Mouse (Mus musculus) heart, embryonic 13.5 days (tissue): ENCODE data around the gene Fermt2. TPM values are rescaled to one million over a fixed set of nuclear protein-coding genes. Genes with fewer than 3 reads are reported as not detected.

ENCODE experiments used
- ATAC-seq: fragments of 200-750 bp; cut with Nextera tagmentation; 2 replicates; pipeline ENCODE4 v1.8.0; 2017; ENCODE audit warnings: moderate TSS enrichment; ENCODE audit not compliant: insufficient number of reproducible peaks, low FRiP score, low TSS enrichment; ENCODE audit errors: extremely low read depth
- H3K27ac ChIP-seq: fragments of 300-500 bp; sonication (generic); replicated peaks from 2 replicates; pipeline ENCODE4 v1.5.1; 2015; ENCODE audit warnings: moderate library complexity, mild to moderate bottlenecking, inconsistent platforms
- H3K27me3 ChIP-seq: fragments of 300-500 bp; sonication (generic); replicated peaks from 2 replicates; pipeline ENCODE4 v1.6.1; 2015; ENCODE audit warnings: mild to moderate bottlenecking, inconsistent platforms
- H3K36me3 ChIP-seq: fragments of 300-500 bp; sonication (generic); 2 replicates; pipeline ENCODE4 v1.6.1; 2015; ENCODE audit warnings: mild to moderate bottlenecking, inconsistent platforms
- H3K4me1 ChIP-seq: fragments of 300-500 bp; sonication (generic); 2 replicates; pipeline ENCODE4 v1.6.1; 2015; ENCODE audit warnings: inconsistent platforms
- H3K4me2 ChIP-seq: fragments of 300-500 bp; sonication (generic); 2 replicates; pipeline ENCODE4 v1.6.1; 2015; ENCODE audit warnings: inconsistent platforms, mild to moderate bottlenecking, moderate library complexity
- H3K4me3 ChIP-seq: fragments of 300-500 bp; sonication (generic); 2 replicates; pipeline ENCODE4 v1.5.1; 2015; ENCODE audit warnings: moderate library complexity, mild to moderate bottlenecking, inconsistent platforms
- H3K9ac ChIP-seq: fragments of 300-500 bp; sonication (generic); 2 replicates; pipeline ENCODE4 v1.6.1; 2015; ENCODE audit warnings: inconsistent platforms, mild to moderate bottlenecking, moderate library complexity
- H3K9me3 ChIP-seq: fragments of 300-500 bp; sonication (generic); 2 replicates; pipeline ENCODE4 v1.6.1; 2016; ENCODE audit warnings: inconsistent platforms
- WGBS: fragments of 180-500 bp; shearing (Covaris S2); methylation state at CpG from one replicate; pipeline ENCODE4 v1.1.7; 2015; ENCODE audit warnings: mixed read lengths; 5-methylcytosine and 5-hydroxymethylcytosine counted together
- polyA plus RNA-seq: library from polyadenylated mRNA; unstranded; fragments of >200 nt; fragmentation: Nextera tagmentation; extraction: Ambion mirVana; gene quantifications from 2 replicates; pipeline ENCODE4 v1.2.1, GENCODE M21; 2015

The Fermt2 gene
- polyA plus RNA-seq, 1 experiment from 2014 or later: 170 TPM

GRCm38 (mm10) chr14:45451090-45451489, 78.8 kb downstream of the Fermt2 start:
- H3K9me3 ChIP-seq: no peaks in the 10 kb centered on the region
- ATAC-seq: no peak
- H3K4me1 ChIP-seq: peaks cover 54% of the 10 kb centered on the region
- H3K27me3 ChIP-seq: no peaks in the 10 kb centered on the region
- 9% methylated on average over 2 of the region's 2 CpGs for WGBS
- no peak overlapping the region for H3K9ac ChIP-seq
- H3K4me2 ChIP-seq: no peak overlapping the region
- no peak overlapping the region for H3K4me3 ChIP-seq
- H3K27ac ChIP-seq: peak overlapping the region; percentile 33
- peaks cover 4% of the 10 kb centered on the region; the same call in 1 of the 2 replicates for H3K36me3 ChIP-seq

DNA sequence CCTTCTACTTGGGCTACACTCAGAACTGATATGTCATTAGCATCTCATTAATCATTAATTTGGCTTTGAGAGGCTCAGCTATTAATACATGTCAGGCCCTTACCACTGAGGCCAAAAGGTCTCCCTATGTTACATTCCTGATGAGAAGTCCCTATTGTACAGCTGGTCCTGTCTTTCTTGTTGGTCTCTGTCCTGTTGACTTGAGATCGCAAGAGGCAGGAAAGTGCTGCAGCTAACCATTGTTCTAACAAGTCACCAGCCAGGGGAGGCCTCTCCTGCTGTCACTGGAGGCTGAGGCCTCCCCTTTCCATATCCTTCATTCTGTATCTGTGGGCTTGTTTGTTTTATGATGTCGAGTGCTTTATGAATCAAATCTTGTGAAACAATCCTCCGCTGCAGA, 83.1 kb downstream of the Fermt2 start:
- Histone ChIP-seq H3K4me2 (no peak overlapping the region), H3K4me3 (no peak overlapping the region), H3K9me3 (no peaks in the 10 kb centered on the region), H3K4me1 (peaks cover 33% of the 10 kb centered on the region), H3K9ac (0 out of 2 replicates have a peak overlapping the region, but pooled peaks have one; percentile 10), H3K27me3 (no peaks in the 10 kb centered on the region), H3K27ac (no peak overlapping the region), H3K36me3 (no peaks in the 10 kb centered on the region)
- ATAC-seq: no peak
- WGBS: 69% methylated on average over 3 of the region's 3 CpGs

- H3K4me3 ChIP-seq: no peak overlapping the region
- ATAC-seq: no peak; the same call in 1 of the 2 replicates
- H3K4me1 ChIP-seq: peaks cover 21% of the 10 kb centered on the region
- H3K36me3 ChIP-seq: no peaks in the 10 kb centered on the region
- H3K9ac ChIP-seq: peak overlapping the region; percentile 38
- no peaks in the 10 kb centered on the region for H3K9me3 ChIP-seq
- WGBS: 26% methylated on average over 12 of the region's 12 CpGs
- H3K27ac ChIP-seq: peak overlapping the region; percentile 32; the same call in 1 of the 2 replicates
- H3K4me2 ChIP-seq: peak overlapping the region; percentile 41
- no peaks in the 10 kb centered on the region for H3K27me3 ChIP-seq
These were observed 84.5 kb downstream of the Fermt2 start for GRCm38 (mm10) chr14:45445445-45445844.

- Histone ChIP-seq H3K27ac (0 out of 2 replicates have a peak overlapping the region, but pooled peaks have one; percentile 32), H3K27me3 (no peaks in the 10 kb centered on the region), H3K4me1 (peaks cover 21% of the 10 kb centered on the region), H3K4me2 (no peak overlapping the region), H3K9me3 (no peaks in the 10 kb centered on the region), H3K4me3 (no peak overlapping the region), H3K9ac (peak overlapping the region; percentile 38; the same call in 1 of the 2 replicates), H3K36me3 (no peaks in the 10 kb centered on the region)
- no peak for ATAC-seq
- WGBS: 66% methylated on average over 7 of the region's 7 CpGs
These were observed 85.0 kb downstream of the Fermt2 start for GRCm38 (mm10) chr14:45444870-45445269.

DNA sequence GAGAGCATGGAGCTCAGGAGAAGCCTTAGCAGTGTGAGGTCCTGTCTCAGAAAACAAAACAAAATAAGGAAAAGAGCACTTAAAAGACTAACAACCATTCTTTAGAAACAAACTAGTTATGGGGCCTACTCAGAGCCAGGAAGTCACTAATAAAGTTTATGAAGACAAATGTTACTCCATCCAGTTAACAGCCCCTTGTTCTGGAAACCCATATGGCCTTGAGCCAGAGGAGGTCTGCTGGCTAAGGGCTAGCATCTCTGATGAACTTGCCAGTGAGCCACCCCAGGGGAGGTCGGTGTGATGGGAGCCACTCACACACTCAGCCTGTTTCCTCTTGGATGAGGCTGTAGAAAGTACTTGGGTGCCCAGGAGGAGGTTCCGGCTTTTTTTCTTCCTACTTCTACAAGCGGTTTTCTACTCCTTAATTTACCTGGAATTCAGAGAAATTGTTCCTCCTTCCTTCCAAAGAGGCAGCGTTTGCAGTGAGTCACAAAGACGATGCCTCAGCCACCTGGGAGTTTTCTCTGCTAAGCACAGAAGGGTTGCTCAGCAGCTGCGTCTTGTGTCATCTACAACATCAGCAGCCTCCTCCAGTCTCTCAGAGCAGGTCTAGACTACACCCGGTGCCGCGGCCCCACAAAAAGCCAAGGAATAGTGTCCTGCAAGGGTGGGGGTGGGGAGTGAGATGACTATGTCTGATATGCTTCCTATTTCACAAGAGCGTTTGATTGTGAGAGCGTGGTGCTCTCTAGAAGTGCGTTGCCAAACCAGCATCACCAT, 86.9 kb downstream of the Fermt2 start:
- H3K9ac ChIP-seq: no peak overlapping the region
- H3K4me1 ChIP-seq: peaks cover 24% of the 10 kb centered on the region
- no peaks in the 10 kb centered on the region for H3K36me3 ChIP-seq
- no peak overlapping the region for H3K4me3 ChIP-seq
- no peaks in the 10 kb centered on the region for H3K9me3 ChIP-seq
- no peak overlapping the region for H3K4me2 ChIP-seq
- ATAC-seq: no peak
- no peaks in the 10 kb centered on the region for H3K27me3 ChIP-seq
- H3K27ac ChIP-seq: no peak overlapping the region
- WGBS: 55% methylated on average over 12 of the region's 12 CpGs

DNA sequence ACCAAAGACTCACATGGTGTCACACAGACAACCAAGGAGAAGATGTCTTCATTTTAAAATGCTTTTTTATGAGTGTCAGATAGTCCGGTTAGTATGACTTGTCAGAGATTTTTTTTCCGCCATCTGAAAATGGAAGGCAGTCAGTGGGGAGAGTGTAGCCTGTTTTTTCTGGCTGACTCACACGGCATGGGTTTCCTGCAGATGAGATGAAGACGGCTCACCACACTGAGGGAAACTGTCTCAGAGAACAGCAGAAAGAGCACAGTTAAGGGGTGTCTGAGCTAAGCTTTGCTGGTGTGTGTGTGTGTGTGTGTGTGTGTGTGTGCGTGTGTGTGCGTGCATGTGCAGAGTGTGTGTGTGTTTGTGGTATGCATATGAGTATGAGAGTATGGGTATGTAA, 88.6 kb downstream of the Fermt2 start:
- no peak for ATAC-seq
- 71% methylated on average over 6 of the region's 6 CpGs for WGBS

GRCm38 (mm10) chr14:45439387-45439786, 90.5 kb downstream of the Fermt2 start:
- Histone ChIP-seq H3K27ac (no peak overlapping the region), H3K27me3 (no peaks in the 10 kb centered on the region), H3K4me2 (no peak overlapping the region), H3K4me1 (peaks cover 18% of the 10 kb centered on the region), H3K9ac (no peak overlapping the region), H3K4me3 (no peak overlapping the region), H3K9me3 (no peaks in the 10 kb centered on the region), H3K36me3 (no peaks in the 10 kb centered on the region)
- 70% methylated on average over 9 of the region's 9 CpGs for WGBS
- ATAC-seq: no peak

More for the DNA sequence above, 88.6 kb downstream of the Fermt2 start:
- Histone ChIP-seq H3K27ac (no peak overlapping the region), H3K27me3 (no peaks in the 10 kb centered on the region), H3K9ac (no peak overlapping the region), H3K36me3 (no peaks in the 10 kb centered on the region), H3K4me2 (no peak overlapping the region), H3K4me1 (peaks cover 31% of the 10 kb centered on the region), H3K9me3 (no peaks in the 10 kb centered on the region), H3K4me3 (no peak overlapping the region)

GRCm38 (mm10) chr14:45438931-45439275, 91.0 kb downstream of the Fermt2 start:
- H3K4me2 ChIP-seq: no peak overlapping the region
- H3K27ac ChIP-seq: no peak overlapping the region
- ATAC-seq: no peak
- no peaks in the 10 kb centered on the region for H3K27me3 ChIP-seq
- no peaks in the 10 kb centered on the region for H3K9me3 ChIP-seq
- no peaks in the 10 kb centered on the region for H3K36me3 ChIP-seq
- H3K4me3 ChIP-seq: no peak overlapping the region
- H3K4me1 ChIP-seq: peaks cover 18% of the 10 kb centered on the region
- no peak overlapping the region for H3K9ac ChIP-seq
- WGBS: 94% methylated on average over 2 of the region's 2 CpGs

GRCm38 (mm10) chr14:45438250-45438930, 91.5 kb downstream of the Fermt2 start:
- WGBS: 68% methylated on average over 19 of the region's 19 CpGs
- H3K4me1 ChIP-seq: peaks cover 18% of the 10 kb centered on the region
- no peak for ATAC-seq
- no peak overlapping the region for H3K4me3 ChIP-seq
- no peak overlapping the region for H3K9ac ChIP-seq
- H3K4me2 ChIP-seq: no peak overlapping the region
- H3K27me3 ChIP-seq: no peaks in the 10 kb centered on the region
- no peaks in the 10 kb centered on the region for H3K9me3 ChIP-seq
- no peaks in the 10 kb centered on the region for H3K36me3 ChIP-seq
- H3K27ac ChIP-seq: no peak overlapping the region

DNA sequence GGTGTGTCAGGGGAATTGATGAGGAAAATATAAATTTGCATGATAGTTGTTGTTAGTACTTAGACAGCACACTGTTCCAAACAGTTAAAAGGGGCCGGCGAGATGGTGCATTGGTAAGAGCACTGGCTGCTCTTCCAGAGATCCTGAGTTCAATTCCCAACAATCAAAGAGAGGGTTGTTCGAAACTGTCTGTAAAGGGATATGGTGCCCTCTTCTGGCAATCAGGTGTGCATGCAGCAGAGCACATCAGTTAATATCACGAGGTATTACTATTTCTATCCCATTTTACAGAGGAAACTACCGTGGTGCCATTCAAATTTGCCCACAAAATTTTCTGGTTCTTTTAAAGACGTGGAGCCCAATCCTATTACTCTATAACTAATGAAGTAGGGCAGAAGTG, 95.7 kb downstream of the Fermt2 start:
- H3K4me3 ChIP-seq: no peak overlapping the region
- H3K4me1 ChIP-seq: peaks cover 10% of the 10 kb centered on the region
- no peaks in the 10 kb centered on the region for H3K27me3 ChIP-seq
- H3K27ac ChIP-seq: no peak overlapping the region
- no peak for ATAC-seq
- H3K36me3 ChIP-seq: no peaks in the 10 kb centered on the region
- 66% methylated on average over 6 of the region's 6 CpGs for WGBS
- peaks cover 11% of the 10 kb centered on the region for H3K9me3 ChIP-seq
- no peak overlapping the region for H3K9ac ChIP-seq
- H3K4me2 ChIP-seq: no peak overlapping the region

DNA sequence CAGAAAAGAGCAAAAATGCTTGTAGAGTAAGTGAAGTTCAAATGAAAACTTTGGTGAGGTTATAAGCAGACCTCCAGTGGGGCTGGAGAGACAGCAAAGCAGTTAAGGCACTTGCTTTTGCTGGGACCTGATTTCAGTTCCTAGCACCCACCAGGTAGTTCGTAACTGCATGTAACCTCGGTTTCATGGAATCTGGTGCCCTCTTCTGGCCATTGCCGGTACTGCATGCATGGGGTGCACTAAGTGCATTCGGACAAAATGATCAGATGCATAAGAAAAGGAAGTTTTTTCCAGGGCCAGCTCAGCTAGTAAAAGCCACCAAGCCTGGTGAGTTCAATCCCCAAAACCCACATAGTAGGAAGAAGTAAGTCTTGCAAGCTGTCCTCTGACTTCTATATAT, 97.9 kb downstream of the Fermt2 start:
- Histone ChIP-seq H3K4me3 (no peak overlapping the region), H3K36me3 (no peaks in the 10 kb centered on the region), H3K27me3 (no peaks in the 10 kb centered on the region), H3K4me2 (no peak overlapping the region), H3K27ac (no peak overlapping the region), H3K4me1 (no peaks in the 10 kb centered on the region; the same call in 1 of the 2 replicates), H3K9ac (no peak overlapping the region), H3K9me3 (peaks cover 11% of the 10 kb centered on the region)
- ATAC-seq: no peak
- 67% methylated on average over 4 of the region's 4 CpGs for WGBS
